Comparison of ENCODE assay signal across 9 mouse cellular contexts in genomic region chr8:82027401-82027800, GRCm38 (mm10).
A peak's percentile ranks its signal among the peaks of the same experiment; 100 is the strongest.
DNase-seq lines count a peak whose midpoint lies in the region; ATAC-seq and TF ChIP-seq lines count a peak whose summit lies in the region.
"Had no signal": no experiment of that assay in that cellular context is flagged by ENCODE, and none has a peak within 500 bp of the region (broad histone marks: within the 10 kb centered on the region; RNA-seq: fewer than 3 reads in every experiment).

No protein-coding gene starts in this region.

- H3K27me3 ChIP-seq in midbrain, postnatal 0 days (ENCODE audit: insufficient read depth, low read length) = no peaks in the 10 kb centered on the region
- H3K27me3 ChIP-seq: limb, embryonic 15.5 days had no signal

- ATAC-seq in midbrain, postnatal 0 days (ENCODE audit: low FRiP score) = peak; percentile 56; the same call in 1 of the 2 replicates
- ATAC-seq in monocyte, adult 5-6 weeks (replicated peaks; ENCODE audit: insufficient number of reproducible peaks, low FRiP score, low TSS enrichment, poor library complexity, severe bottlenecking) = no peak

- H3K36me3 ChIP-seq in midbrain, postnatal 0 days (ENCODE audit: insufficient read depth, low read length) = no peaks in the 10 kb centered on the region
- H3K36me3 ChIP-seq: limb, embryonic 15.5 days had no signal

- TF ChIP-seq CTCF in midbrain, postnatal 0 days (IDR thresholded peaks at IDR 0.05) = no peak

- no peak overlapping the region for H3K27ac ChIP-seq in midbrain, postnatal 0 days (ENCODE audit: low read depth, low read length)
- H3K27ac ChIP-seq: limb, embryonic 15.5 days had no signal

- peak; percentile 22 to 27 for DNase-seq in frontal cortex, postnatal 10 days (ENCODE audit: low spot score in 2 of 2)
- DNase-seq in frontal cortex, postnatal 25 days (ENCODE audit: low spot score in 2 of 2) = no peak
- peak; percentile 7 for DNase-seq in thymus, postnatal 4 days
- no peak for DNase-seq in thymus, postnatal 36 days
- peak; percentile 47 for DNase-seq in induced T-regulatory cell, adult 2 months (ENCODE audit: low read depth)
- DNase-seq in midbrain, postnatal 0 days (ENCODE audit: low spot score) = peak; percentile 80
- DNase-seq in thymus, postnatal 25 days = no peak

- no peak overlapping the region for H3K4me3 ChIP-seq in midbrain, postnatal 0 days (ENCODE audit: low read depth, low read length)
- H3K4me3 ChIP-seq: limb, embryonic 15.5 days had no signal

- no peaks in the 10 kb centered on the region for H3K4me1 ChIP-seq in midbrain, postnatal 0 days (ENCODE audit: insufficient read depth, low read length)

- no peak overlapping the region for H3K4me2 ChIP-seq in midbrain, postnatal 0 days (ENCODE audit: low read depth, low read length, poor library complexity, severe bottlenecking)
- H3K4me2 ChIP-seq: limb, embryonic 15.5 days had no signal

- no peaks in the 10 kb centered on the region for H3K9me3 ChIP-seq in midbrain, postnatal 0 days (ENCODE audit: low read length)
- H3K9me3 ChIP-seq: limb, embryonic 15.5 days had no signal

- WGBS in midbrain, postnatal 0 days = 54% methylated on average over 3 of the region's 3 CpGs

- H3K9ac ChIP-seq in midbrain, postnatal 0 days (replicated peaks; ENCODE audit: low read length, poor library complexity, severe bottlenecking) = no peak overlapping the region
- H3K9ac ChIP-seq: limb, embryonic 15.5 days had no signal

Comparison
In these comparisons a context has a peak if more than half of its experiments do, and no peak if none do; other contexts are left out.
1. DNase-seq: peak in frontal cortex, postnatal 10 days (2 of 2), thymus, postnatal 4 days (single experiment), induced T-regulatory cell, adult 2 months (single experiment) and midbrain, postnatal 0 days (single experiment); none in frontal cortex, postnatal 25 days (0 of 2), thymus, postnatal 36 days (0 of 2) and thymus, postnatal 25 days (single experiment).